Mouse (Mus musculus): ENCODE measurements around the gene Polr3e. TPM values are rescaled to one million over a fixed set of nuclear protein-coding genes. Genes with fewer than 3 reads are reported as not detected.

Gene Polr3e
- total RNA-seq (2014; rRNA removed): 21.1 and 25.2 TPM in 2 replicates
- 17.1 and 20.0 TPM in 2 replicates for polyA plus RNA-seq (2015; fragmentation: Nextera tagmentation; extraction: Ambion mirVana)

GRCm38 (mm10) chr7:120917592-120918461 is at the start of gene Polr3e:
Gene Polr3e (plus strand): TSS chr7:120917744.
- ATAC-seq: peak; percentile 97

GRCm38 (mm10) chr7:120869883-120870282 is 47.7 kb upstream of the Polr3e start:
- 0 out of 2 replicates have a peak, but pooled peaks cover 3% of the 10 kb centered on the region for H3K4me1 ChIP-seq (ENCODE audit: insufficient read depth, low read length)
- WGBS: 29% methylated on average over 5 of the region's 5 CpGs
- no peaks in the 10 kb centered on the region for H3K27me3 ChIP-seq (ENCODE audit: insufficient read depth, low read length)
- no peaks in the 10 kb centered on the region for H3K9me3 ChIP-seq (ENCODE audit: low read length)
- no peaks in the 10 kb centered on the region for H3K36me3 ChIP-seq (ENCODE audit: insufficient read depth, low read length)
- ATAC-seq (no peak), DNase-seq (ENCODE audit: low spot score) (no peak)
- no peak overlapping the region for H3K4me2 ChIP-seq (ENCODE audit: low read depth, low read length)
- no peak overlapping the region for H3K4me3 ChIP-seq (ENCODE audit: low read length)
- no peak for TF ChIP-seq CTCF (IDR thresholded peaks at IDR 0.05; ENCODE audit: low read depth)
- H3K9ac ChIP-seq (replicated peaks; ENCODE audit: low read length): no peak overlapping the region
- H3K27ac ChIP-seq: peak overlapping the region; percentile 16; the same call in 1 of the 2 replicates

More at GRCm38 (mm10) chr7:120917592-120918461, at the start of gene Polr3e:
- peak; percentile 81 for TF ChIP-seq CTCF (IDR thresholded peaks at IDR 0.05; ENCODE audit: low read depth)
- peak within 1 kb of the TSS; percentile 94 for H3K4me3 ChIP-seq (ENCODE audit: low read length)
- H3K4me1 ChIP-seq (ENCODE audit: insufficient read depth, low read length): no peaks in the 10 kb centered on the region
- peak; percentile 98 for DNase-seq (ENCODE audit: low spot score)
- H3K4me2 ChIP-seq (ENCODE audit: low read depth, low read length): peak within 1 kb of the TSS; percentile 83
- H3K9ac ChIP-seq (replicated peaks; ENCODE audit: low read length): peak within 1 kb of the TSS; percentile 83
- no peaks in the 10 kb centered on the region for H3K36me3 ChIP-seq (ENCODE audit: insufficient read depth, low read length)
- WGBS: under 1% methylated on average over 101 of the region's 102 CpGs
- H3K27ac ChIP-seq: peak within 1 kb of the TSS; percentile 84
- H3K27me3 ChIP-seq (ENCODE audit: insufficient read depth, low read length): no peaks in the 10 kb centered on the region
- no peaks in the 10 kb centered on the region for H3K9me3 ChIP-seq (ENCODE audit: low read length)

GRCm38 (mm10) chr7:120870431-120871008 is 47.0 kb upstream of the Polr3e start:
- no peak overlapping the region for H3K4me3 ChIP-seq (ENCODE audit: low read length)
- TF ChIP-seq CTCF (IDR thresholded peaks at IDR 0.05; ENCODE audit: low read depth): no peak
- WGBS: 51% methylated on average over 5 of the region's 5 CpGs
- DNase-seq (ENCODE audit: low spot score) (no peak), ATAC-seq (no peak; the same call in 1 of the 2 replicates)
- H3K9ac ChIP-seq (replicated peaks; ENCODE audit: low read length): no peak overlapping the region
- no peaks in the 10 kb centered on the region for H3K36me3 ChIP-seq (ENCODE audit: insufficient read depth, low read length)
- no peak overlapping the region for H3K27ac ChIP-seq
- H3K4me2 ChIP-seq (ENCODE audit: low read depth, low read length): no peak overlapping the region
- H3K27me3 ChIP-seq (ENCODE audit: insufficient read depth, low read length): no peaks in the 10 kb centered on the region
- H3K9me3 ChIP-seq (ENCODE audit: low read length): no peaks in the 10 kb centered on the region
- 0 out of 2 replicates have a peak, but pooled peaks cover 3% of the 10 kb centered on the region for H3K4me1 ChIP-seq (ENCODE audit: insufficient read depth, low read length)

- 0 out of 2 replicates have a peak, but pooled peaks cover 3% of the 10 kb centered on the region for H3K4me1 ChIP-seq (ENCODE audit: insufficient read depth, low read length)
- no peaks in the 10 kb centered on the region for H3K36me3 ChIP-seq (ENCODE audit: insufficient read depth, low read length)
- DNase-seq (ENCODE audit: low spot score) (no peak), ATAC-seq (no peak)
- no peak overlapping the region for H3K27ac ChIP-seq
- WGBS: 76% methylated on average over 12 of the region's 12 CpGs
- H3K4me3 ChIP-seq (ENCODE audit: low read length): no peak overlapping the region
- no peak overlapping the region for H3K9ac ChIP-seq (replicated peaks; ENCODE audit: low read length)
- no peaks in the 10 kb centered on the region for H3K27me3 ChIP-seq (ENCODE audit: insufficient read depth, low read length)
- no peak overlapping the region for H3K4me2 ChIP-seq (ENCODE audit: low read depth, low read length)
- no peak for TF ChIP-seq CTCF (IDR thresholded peaks at IDR 0.05; ENCODE audit: low read depth)
- no peaks in the 10 kb centered on the region for H3K9me3 ChIP-seq (ENCODE audit: low read length)
Observed at GRCm38 (mm10) chr7:120873083-120873482, 44.5 kb upstream of the Polr3e start.

- no peak for ATAC-seq
Observed at GRCm38 (mm10) chr7:120874021-120874420, 43.5 kb upstream of the Polr3e start.

GRCm38 (mm10) chr7:120874764-120875539 is 42.6 kb upstream of the Polr3e start:
- 81% methylated on average over 7 of the region's 7 CpGs for WGBS
- DNase-seq (ENCODE audit: low spot score) (no peak), ATAC-seq (no peak)
- TF ChIP-seq CTCF (IDR thresholded peaks at IDR 0.05; ENCODE audit: low read depth): no peak
- Histone ChIP-seq H3K36me3 (ENCODE audit: insufficient read depth, low read length) (peaks cover 7% of the 10 kb centered on the region; the same call in 1 of the 2 replicates), H3K27me3 (ENCODE audit: insufficient read depth, low read length) (no peaks in the 10 kb centered on the region), H3K9ac (replicated peaks; ENCODE audit: low read length) (no peak overlapping the region), H3K9me3 (ENCODE audit: low read length) (no peaks in the 10 kb centered on the region), H3K4me1 (ENCODE audit: insufficient read depth, low read length) (0 out of 2 replicates have a peak, but pooled peaks cover 3% of the 10 kb centered on the region), H3K4me2 (ENCODE audit: low read depth, low read length) (no peak overlapping the region), H3K27ac (no peak overlapping the region), H3K4me3 (ENCODE audit: low read length) (no peak overlapping the region)

More at GRCm38 (mm10) chr7:120874021-120874420, 43.5 kb upstream of the Polr3e start:
- no peak for DNase-seq (ENCODE audit: low spot score)
- H3K27ac ChIP-seq: no peak overlapping the region
- no peak overlapping the region for H3K4me3 ChIP-seq (ENCODE audit: low read length)
- H3K9ac ChIP-seq (replicated peaks; ENCODE audit: low read length): no peak overlapping the region
- H3K9me3 ChIP-seq (ENCODE audit: low read length): no peaks in the 10 kb centered on the region
- WGBS: 93% methylated on average over 3 of the region's 3 CpGs
- no peak for TF ChIP-seq CTCF (IDR thresholded peaks at IDR 0.05; ENCODE audit: low read depth)
- no peaks in the 10 kb centered on the region for H3K27me3 ChIP-seq (ENCODE audit: insufficient read depth, low read length)
- H3K4me2 ChIP-seq (ENCODE audit: low read depth, low read length): no peak overlapping the region
- H3K4me1 ChIP-seq (ENCODE audit: insufficient read depth, low read length): 0 out of 2 replicates have a peak, but pooled peaks cover 3% of the 10 kb centered on the region
- H3K36me3 ChIP-seq (ENCODE audit: insufficient read depth, low read length): no peaks in the 10 kb centered on the region
